Mouse (Mus musculus) cerebellum, postnatal 4 days (tissue): Measurements from ENCODE around the gene Dync2h1.
A peak's percentile ranks its signal among the peaks of the same experiment; 100 is the strongest.
"Not testable (repeated sequence)": the region's sequence is repeated elsewhere in the genome, so short reads cannot be mapped to it uniquely, and the experiment has no call there.

Source experiments
- DNase-seq, 2 experiments: peaks; one replicate each; pipeline ENCODE4 v3.0.0; 2022; ENCODE audit warnings: low spot score in 2 of 2, mixed read lengths in 1 of 2

Gene Dync2h1

GRCm38 (mm10) chr9:7184172-7184896, at the start of gene Dync2h1, which contains the start of gene Dcun1d5:
Gene Dync2h1 (minus strand): TSS chr9:7184446.
Gene Dcun1d5 (plus strand): TSS chr9:7184520.
- peak; percentile 76 to 90 for DNase-seq

DNA sequence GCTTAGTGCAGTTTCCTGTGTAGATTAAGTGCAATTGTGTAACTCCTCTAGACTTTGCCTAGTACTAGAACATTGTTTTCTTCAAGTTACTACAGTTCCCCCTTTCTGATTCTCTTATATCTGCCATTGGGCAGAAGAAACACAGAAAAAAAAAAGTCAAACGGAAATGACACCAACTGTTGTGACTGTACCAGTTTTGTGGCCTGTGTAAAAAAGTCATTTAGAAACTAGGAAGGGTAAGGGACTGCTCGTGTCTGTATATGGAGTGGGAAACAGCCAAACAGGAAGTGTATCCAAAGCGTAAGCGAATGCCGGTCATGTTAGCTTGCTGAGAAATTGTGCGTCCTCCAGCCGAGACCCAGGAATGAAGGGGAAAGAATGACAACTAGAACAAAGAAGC, 37.2 kb upstream of the Dync2h1 start:
- no peak for DNase-seq

- no peak for DNase-seq
These were observed 36.8 kb upstream of the Dync2h1 start for GRCm38 (mm10) chr9:7221024-7221423.

DNA sequence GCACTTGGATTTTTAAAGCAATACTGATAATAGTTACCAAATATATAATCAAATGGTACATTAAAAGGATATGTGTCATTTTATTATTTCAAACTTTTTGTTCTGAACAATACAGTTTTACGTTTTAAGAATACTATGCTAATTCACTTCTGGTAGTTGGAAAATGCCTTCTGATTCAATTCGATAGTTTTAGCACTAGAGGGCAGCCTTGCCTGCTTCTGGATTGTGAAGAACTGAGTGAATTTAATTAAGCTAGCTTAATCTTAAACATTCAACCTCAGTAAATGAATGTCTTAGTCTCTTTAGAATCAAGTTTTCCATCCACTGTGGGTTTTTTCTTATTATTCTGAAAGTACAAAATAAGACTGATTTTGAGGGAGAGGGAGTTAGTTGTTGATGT, 32.0 kb upstream of the Dync2h1 start:
- no peak for DNase-seq

DNA sequence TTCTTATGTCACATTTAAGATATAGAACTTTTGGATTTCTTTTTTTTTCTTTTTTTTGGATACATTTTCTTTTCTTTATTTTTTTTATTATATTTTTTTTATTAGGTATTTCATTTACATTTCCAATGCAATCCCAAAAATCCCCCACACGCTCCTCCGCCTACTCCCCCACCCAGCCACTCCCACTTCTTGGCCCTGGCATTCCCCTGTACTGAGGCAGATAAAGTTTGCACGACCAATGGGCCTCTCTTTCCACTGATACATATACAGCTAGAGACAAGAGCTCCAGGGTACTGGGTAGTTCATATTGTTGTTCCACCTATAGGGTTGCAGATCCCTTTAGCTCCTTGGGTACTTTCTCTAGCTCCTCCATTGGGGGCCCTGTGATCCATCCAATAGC, 6.4 kb upstream of the Dync2h1 start:
- DNase-seq = not testable (repeated sequence)

DNA sequence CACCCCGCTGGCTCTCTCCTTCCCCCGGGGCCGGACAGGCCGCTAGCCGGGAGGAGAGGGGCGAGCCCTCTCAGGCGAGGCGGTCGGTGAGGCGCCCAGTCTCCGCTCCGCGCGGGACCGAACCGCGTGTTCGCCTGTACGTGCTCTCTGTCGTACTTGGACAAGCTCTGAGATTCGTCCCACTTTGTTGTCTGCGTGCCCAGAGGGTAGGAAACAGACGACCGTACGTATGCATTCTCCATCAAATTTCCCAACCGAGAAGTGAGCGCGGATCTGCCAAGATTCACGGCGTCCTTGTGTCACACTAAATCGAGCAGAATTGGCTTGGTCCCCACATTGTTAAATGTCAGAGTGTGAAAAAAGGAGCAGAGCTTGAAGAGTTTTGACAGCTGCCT, 648 bp upstream of the Dync2h1 start:
- DNase-seq = peak; percentile 27 to 39

DNA sequence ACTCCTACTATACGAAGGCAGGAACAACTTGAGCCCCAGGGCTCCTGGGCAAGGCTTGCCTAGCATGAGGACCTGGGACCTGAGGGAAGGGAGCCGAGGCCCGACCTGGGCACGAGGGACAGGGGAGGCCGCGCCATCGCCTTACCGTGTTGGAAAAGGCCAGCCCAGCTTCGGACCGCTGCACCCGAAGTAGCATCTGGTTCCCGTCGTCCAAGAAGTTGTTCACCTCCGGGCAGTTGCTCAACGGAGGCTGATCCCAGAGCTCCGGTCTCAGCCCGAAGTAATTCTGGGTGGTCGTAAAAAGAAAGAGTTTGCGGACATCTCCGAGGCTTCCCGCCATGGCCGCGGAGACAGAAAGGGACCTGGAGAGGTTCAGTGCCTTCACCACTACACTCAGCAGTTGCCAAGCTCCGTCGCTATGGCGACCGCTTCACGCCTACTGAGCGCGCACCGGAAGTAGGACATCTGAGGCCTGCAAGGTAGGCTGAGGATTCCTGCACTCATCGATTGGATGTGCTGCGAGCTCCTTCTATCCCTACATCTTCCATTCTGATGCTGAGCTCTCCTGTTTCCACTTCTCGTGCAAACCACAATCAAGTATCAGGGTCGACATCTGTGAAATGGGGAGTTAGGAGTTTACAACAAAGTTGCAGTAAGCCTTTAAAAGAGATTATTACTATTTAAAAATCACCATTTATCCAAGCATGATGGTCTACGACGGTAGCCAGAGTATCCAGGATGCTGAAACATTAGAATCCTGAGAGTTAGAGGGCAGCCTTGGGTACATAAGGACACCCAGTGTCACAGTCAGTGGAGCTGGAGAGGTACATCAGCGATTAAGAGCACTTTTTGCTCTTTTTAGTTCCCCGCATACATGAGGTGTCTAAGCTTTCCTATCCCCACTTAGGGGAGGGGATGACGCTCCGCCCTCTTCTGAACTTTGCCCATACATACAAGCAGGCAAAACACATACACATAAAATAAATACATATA, 7.3 kb downstream of the Dync2h1 start:
- peak; percentile 71 to 86 for DNase-seq

DNA sequence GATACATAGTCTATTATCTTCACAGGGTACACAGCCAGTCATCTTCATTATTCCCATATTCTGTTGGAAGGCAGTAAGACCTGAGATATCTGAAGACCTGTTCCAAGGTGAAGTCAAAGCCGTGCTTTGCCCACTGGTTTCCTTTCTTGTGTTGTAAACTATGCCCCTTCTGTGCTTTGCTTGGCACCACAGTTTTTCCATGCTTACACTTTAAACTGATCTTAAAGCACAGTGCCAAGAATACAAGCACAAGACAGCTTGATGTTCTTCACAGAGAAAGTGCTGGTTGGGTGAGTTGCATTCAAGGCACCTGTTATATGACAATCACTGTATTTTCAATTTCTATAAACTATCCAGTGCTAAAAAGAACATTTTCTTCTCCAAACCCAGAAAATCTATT, 10.5 kb downstream of the Dync2h1 start:
- no peak for DNase-seq

DNA sequence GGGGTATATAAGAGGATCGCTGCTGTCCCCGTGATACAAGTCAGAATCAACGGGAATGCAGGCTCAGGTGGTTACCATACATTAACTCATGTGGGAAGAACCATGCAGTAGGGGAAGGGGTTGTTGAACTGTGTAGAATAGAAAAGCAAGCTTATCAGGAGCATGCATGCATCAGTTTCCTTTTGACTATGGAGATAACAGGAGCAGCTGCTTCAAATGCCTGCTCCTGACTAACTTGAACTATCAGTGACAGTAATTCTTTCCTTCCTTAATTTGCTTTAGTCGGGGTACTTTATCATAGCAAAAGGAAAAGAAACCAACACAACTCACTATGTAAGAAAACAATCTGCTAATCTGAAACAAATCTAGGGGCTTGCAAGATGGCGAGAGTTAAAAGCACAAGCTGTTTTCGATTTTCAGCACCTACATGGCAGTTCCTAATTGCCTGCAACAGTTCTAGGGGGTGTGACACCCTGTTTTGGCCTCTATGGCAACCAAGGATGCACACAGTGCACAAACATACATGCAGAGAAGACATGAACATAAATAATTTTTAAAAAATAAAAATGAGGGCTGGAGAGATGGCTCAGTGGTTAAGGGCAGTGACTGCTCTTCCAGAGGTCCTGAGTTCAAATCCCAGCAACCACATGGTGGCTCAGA, 16.8 kb downstream of the Dync2h1 start:
- DNase-seq = no peak

DNA sequence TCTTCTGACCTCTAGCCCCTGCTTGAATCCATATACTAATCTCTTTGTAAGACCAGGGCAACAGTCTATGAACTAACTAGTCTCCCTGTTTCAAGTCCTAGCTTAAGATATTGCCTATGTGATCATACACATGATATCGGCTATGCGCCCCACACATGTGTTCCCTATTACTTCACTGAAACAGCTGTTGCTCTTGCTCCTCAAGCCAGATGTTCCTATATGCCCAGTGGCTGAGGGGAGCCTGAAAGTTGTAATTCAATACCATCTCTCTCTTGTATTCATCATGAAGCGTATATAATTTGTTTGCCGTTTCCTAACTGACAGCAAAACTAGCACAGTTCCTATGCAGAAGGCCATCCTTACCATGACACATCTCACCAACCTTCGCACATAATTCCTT, 23.6 kb downstream of the Dync2h1 start:
- DNase-seq = no peak

- DNase-seq = no peak
These were observed 24.5 kb downstream of the Dync2h1 start for GRCm38 (mm10) chr9:7159718-7160117.

DNA sequence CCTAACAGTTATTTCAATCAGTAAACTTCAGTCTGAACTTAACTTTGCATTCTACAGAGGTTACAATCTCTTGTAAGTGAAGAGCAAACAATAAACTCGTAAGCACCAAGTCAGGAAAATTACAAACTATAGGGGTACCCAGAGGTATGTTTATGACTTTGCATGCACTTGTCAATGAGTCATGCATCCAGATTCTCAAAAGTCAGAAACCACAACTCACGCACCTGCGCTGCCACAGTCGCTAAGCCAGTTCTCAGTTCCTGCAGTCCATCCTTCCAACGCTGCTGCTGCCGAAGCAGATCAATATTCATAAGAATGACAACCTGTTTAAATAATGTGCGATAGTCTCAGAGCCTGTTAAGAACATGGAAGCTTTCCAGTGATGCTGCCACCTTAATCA, 25.6 kb downstream of the Dync2h1 start:
- DNase-seq = no peak

DNA sequence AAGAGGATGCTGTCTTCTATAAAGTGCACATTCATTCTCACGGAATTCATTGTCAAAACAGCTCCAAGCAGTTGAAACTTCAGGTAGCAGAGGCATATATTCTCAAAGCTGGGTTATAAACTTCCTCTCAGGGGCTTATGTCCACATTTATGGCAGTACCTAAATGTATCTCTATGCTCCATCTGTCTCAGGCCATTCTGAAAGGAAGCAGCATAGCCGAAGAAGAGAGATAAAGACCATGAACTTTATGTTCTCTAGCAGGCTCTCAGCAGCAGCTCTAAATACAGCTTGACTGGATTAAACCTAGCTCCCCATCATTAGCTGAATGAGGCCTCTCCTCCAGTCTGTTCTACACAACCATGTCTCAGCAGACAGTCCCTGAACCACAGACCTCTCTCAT, 29.9 kb downstream of the Dync2h1 start:
- no peak for DNase-seq

DNA sequence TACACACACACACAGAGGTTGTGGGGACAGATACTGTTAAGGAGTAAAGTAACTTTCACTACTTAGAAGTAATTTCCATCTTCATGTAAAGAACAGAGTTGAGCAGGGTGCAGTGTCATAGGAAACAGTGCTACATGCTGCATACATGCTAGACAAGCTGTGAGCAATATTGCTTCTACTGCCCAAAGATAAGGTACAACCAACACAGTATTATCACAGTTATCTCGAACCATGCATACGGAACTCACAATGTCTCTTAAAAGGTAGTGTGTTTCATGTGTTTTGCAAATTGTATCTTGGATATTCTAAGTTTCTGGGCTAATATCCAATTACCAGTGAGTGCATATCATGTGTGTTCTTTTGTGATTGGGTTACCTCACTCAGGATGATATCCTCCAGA, 61.4 kb downstream of the Dync2h1 start:
- no peak for DNase-seq

GRCm38 (mm10) chr9:7110166-7110565, 74.1 kb downstream of the Dync2h1 start:
- DNase-seq = no peak

DNA sequence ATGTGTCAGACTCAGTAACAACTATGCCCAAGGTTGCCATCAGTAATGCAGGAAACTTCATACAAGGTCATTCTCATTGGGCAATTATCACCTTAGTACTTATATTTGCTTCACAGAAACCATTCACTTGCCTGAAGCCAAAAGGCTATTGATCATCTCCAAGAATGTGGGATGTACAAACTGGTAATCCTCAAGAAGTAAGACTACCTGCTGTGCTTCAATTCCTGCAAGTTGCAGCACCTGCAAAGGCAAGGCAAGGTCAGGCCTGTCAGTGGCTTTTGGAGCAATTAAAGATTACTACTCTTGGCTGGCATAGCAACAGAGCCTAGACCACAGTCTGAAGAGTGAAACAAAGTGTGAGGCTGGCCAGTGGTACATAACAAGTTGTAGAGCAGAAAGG, 82.9 kb downstream of the Dync2h1 start:
- DNase-seq = no peak

DNA sequence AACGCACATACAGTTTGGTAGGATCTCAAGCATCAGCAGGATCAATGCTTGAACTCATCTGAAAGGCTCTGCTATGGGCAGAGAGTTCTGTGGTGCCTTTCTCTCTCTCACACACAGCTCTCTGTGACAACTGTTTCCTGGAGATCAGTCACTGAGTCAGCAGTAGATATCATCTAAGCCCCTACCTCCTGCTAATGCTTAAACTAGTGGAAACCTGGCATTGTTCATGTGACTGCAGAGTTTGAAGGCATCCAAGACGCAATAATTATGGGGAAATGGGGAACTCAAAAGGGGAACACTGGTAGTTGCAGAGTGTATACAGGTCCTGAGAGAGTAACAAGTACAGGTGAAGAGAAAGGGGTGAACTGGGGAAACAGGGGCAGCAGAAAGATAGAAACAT, 109.6 kb downstream of the Dync2h1 start:
- no peak for DNase-seq

DNA sequence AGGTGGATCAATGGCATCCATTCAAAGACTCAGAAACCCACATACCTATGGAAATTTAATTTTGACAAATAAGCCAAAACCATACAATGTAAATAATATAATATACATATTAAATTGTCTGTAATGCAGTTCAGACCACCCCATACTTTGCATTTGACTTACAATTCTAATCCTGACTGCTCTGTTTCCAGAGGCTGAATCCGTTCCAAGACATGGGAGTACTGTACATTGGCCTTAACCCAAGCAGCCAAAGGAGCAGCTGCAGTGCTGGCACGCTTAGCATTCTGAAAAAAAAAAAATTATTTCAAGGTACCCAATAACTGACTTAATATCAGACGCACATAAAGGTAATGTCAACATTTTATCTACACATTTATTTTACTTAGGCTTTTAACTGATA, 113.4 kb downstream of the Dync2h1 start:
- DNase-seq = peak in 1 of 2 experiments; percentile 10

DNA sequence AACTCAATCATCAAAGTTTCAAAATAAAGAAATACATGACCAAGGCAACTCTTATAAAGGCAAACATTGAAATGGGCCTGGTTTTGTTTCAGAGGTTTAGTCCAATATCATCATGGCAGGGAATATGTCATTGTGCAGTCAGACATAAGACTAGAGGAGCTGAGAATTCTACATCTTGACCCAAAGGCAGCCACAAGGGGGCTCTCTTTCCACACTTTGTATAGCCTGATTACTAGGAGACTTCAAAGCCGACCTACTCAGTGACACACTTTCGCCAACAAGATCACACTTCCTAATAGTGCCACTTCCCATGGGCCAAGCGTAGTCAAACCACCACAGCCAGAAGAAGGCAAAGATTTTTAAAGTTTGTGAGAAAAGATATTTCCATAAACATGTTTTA, 133.7 kb downstream of the Dync2h1 start:
- DNase-seq = peak in 1 of 2 experiments; percentile 19

DNA sequence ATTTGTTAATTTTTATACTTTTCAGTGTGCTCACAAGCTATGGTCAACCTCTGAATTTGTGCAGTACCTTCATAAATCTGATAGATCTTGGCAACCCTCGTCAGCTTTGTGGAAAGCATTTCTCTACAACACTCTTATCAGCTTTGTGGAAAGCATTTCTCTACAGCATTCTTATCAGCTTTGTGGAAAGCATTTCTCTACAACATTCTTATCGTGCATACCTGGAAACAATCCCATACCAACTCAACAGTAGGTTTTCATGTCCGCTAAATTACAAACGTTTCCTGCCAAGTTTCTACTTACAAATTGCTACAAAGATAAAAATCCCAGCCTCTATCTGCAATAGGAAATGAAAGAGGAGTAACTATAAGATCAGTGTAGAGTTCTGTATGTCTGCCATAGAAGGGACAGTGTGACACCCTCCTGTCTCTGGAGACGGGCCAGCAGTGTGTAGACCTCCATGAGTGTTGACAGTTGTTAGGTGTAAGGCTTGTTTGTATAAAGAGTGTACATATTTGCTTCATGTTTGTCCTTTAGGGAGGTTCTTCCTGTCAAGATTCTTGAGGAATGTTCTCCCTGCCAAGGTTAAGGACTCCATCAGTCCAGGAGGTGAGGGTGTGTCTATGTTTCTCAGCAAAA, 141.5 kb downstream of the Dync2h1 start:
- DNase-seq = no peak

- no peak for DNase-seq
These were observed 143.0 kb downstream of the Dync2h1 start for GRCm38 (mm10) chr9:7041231-7041630.

DNA sequence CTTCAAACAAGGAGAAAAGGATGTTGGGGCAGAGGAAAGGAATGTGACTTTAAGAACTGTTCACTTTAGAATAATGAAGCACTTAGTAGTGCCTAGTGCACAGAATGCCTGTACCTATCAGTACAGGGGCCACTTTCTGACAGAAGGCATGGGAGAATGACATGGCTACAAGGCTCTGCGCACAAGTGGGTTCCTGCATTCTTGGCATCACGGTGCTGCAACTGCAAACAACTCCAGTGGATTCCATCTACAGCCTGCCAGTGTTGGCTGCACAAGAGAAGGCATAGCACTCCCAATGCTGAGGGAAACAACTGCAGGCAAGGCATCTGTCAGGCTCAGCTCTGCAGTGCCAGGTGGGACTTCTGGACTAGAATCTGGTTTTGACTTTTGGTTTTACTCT, 151.7 kb downstream of the Dync2h1 start:
- no peak for DNase-seq
